Mouse (Mus musculus) adrenal gland, adult 8-10 months (tissue): ENCODE measurements at regions not wholly inside any gene's neighbourhood (a gene's known extent, or its start where the extent isn't known, plus 50 kb on each side); places are given as distances from the start of the nearest gene placed in this dataset.
"Not testable (repeated sequence)": the region's sequence is repeated elsewhere in the genome, so short reads cannot be mapped to it uniquely, and the experiment has no call there.

Source experiments
- DNase-seq: peaks from one replicate; pipeline ENCODE4 v3.0.0; 2022

DNA sequence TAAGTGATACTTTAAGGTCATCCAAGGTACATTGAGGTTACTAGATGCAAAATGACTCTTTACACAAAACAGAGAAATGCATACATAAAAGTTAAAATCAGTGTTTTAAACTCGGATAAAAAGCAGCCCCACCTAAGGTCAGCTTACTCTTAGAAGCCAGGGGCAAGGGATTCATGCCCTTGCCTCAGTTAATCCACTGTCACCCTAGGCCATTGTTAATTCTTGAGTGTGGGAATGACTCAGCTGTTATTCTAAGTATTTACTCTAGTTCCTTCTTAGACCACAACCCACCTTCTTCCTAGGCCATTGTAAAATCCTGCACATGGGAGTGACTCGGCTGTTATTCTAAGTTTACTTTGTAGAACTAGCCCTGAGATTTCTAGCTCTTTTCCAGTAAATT is 64.1 kb upstream of the Ces1h start:
- not testable (repeated sequence) for DNase-seq

DNA sequence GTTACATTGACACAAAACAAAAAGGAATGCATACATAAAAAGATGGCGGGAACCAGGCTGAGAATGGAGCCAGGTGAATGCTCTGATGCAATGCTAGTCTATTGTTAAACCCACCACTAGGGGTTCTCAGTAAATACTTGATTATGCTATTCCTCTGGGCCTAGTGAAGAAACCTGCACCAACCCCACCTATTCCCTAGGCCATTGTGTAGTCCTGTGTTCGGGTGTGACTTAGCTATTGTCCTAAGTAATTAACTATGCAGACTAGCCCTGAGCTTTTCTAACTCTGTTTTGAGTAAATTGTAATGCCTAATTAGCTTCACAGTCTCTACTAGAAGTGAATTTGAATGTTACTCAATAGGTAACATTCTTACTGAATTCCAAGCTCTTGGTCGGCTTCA is 62.4 kb upstream of the Ces1h start:
- no peak for DNase-seq

DNA sequence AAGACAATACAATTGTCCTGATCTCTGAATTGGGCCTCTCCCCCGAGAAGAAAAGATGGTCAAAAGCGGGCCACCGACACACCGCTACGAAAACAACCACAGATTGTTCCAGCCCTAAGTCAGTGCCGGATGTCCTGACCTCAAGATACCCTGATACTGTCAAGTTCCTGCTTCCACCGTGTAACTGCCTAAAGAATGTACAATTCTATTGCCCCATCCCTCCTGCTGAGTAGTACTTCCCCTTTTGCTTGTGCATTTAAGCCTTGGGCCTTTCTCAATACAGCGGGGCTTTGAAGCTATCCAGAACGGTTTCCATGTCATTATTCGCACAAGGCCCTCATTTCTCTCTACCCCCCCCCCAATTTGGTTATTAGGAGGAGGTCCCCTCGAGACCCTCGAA is 57.1 kb upstream of the Ces1h start:
- not testable (repeated sequence) for DNase-seq

DNA sequence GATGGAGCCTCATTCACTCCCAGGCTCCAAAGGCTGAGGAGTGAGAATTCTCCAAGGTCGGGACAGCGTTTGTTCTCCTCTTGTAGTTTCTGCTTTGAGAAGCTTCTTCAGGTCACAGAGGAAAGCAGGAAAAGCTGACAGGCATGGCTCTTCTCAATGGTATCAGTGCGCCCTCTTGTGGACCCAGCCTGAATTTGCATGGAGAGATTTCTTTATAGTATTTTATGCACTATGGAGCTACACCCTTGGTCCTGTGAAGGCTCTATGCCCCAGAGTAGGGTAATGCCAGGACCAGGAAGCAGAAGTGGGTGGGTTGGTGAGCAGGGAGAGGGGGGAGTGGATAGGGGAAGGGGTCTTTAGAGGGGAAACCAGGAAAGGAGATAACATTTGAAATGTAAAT is 51.1 kb upstream of the Ces1h start:
- DNase-seq, result peak; percentile 37
